Mouse (Mus musculus) MEL (cell line): ENCODE measurements around the gene Sri. TPM values are rescaled to one million over a fixed set of nuclear protein-coding genes. Genes with fewer than 3 reads are reported as not detected.

ENCODE experiments used
- DNase-seq: peaks from one replicate; pipeline ENCODE4 v3.0.0; 2011; ENCODE audit warnings: low read depth, low spot score
- H3K27ac ChIP-seq: 2 replicates; pipeline ENCODE4 v1.5.1; 2012; ENCODE audit warnings: low read depth, mild to moderate bottlenecking, control low read depth, low read length, moderate library complexity; ENCODE audit not compliant: control insufficient read depth
- H3K27me3 ChIP-seq, 2 experiments: fragments of 150-350 bp in 1 of 2; sonication (generic) in 1 of 2; 2 replicates each; pipeline ENCODE4 v1.6.1; 2012; ENCODE audit warnings: low read length in 2 of 2, mild to moderate bottlenecking in 2 of 2, improper control_type of control experiment in 1 of 2, moderate library complexity in 1 of 2; ENCODE audit not compliant: insufficient read depth in 2 of 2, control insufficient read depth in 1 of 2
- H3K36me3 ChIP-seq, 2 experiments: 2 replicates each; pipeline ENCODE4 v1.6.1; 2012 to 2014; ENCODE audit warnings: low read length in 2 of 2, improper control_type of control experiment in 1 of 2, inconsistent platforms in 1 of 2, mild to moderate bottlenecking in 1 of 2; ENCODE audit not compliant: insufficient read depth in 2 of 2, control insufficient read depth in 1 of 2
- H3K4me1 ChIP-seq, 2 experiments: fragments of 150-350 bp in 1 of 2; sonication (generic) in 1 of 2; 2 replicates each; pipeline ENCODE4 v1.6.1; 2012; ENCODE audit warnings: low read length in 2 of 2, improper control_type of control experiment in 1 of 2, mild to moderate bottlenecking in 1 of 2; ENCODE audit not compliant: insufficient read depth in 2 of 2, control insufficient read depth in 1 of 2
- H3K4me3 ChIP-seq, 2 experiments: fragments of 150-350 bp in 1 of 2; sonication (generic) in 1 of 2; 2 replicates each; pipeline ENCODE4 v1.5.1; 2012; ENCODE audit warnings: low read depth in 2 of 2, low read length in 2 of 2, mild to moderate bottlenecking in 2 of 2, moderate library complexity in 2 of 2, control low read depth in 1 of 2, improper control_type of control experiment in 1 of 2; ENCODE audit not compliant: control insufficient read depth in 1 of 2, insufficient read depth in 1 of 2
- H3K79me2 ChIP-seq: 2 replicates; pipeline ENCODE4 v1.6.1; 2012; ENCODE audit warnings: mild to moderate bottlenecking, low read length, moderate library complexity; ENCODE audit not compliant: control insufficient read depth, poor library complexity, insufficient read depth
- H3K9ac ChIP-seq: 2 replicates; pipeline ENCODE4 v1.6.1; 2012; ENCODE audit warnings: low read depth, mild to moderate bottlenecking, control low read depth, low read length, moderate library complexity; ENCODE audit not compliant: control insufficient read depth, poor library complexity, severe bottlenecking
- H3K9me3 ChIP-seq: fragments of 150-350 bp; sonication (generic); replicated peaks from 2 replicates; pipeline ENCODE4 v1.6.1; 2012; ENCODE audit warnings: mild to moderate bottlenecking, low read length, improper control_type of control experiment, moderate library complexity; ENCODE audit not compliant: insufficient read depth
- CHD2 ChIP-seq: IDR thresholded peaks from 2 replicates; pipeline ENCODE4 v1.6.1; 2011; ENCODE audit warnings: low read length, improper control_type of control experiment
- EP300 ChIP-seq, 2 experiments: IDR thresholded peaks; 2 replicates each; pipeline ENCODE4 v1.6.1; 2011; ENCODE audit warnings: improper control_type of control experiment in 2 of 2, low read length in 2 of 2, low read depth in 1 of 2, mild to moderate bottlenecking in 1 of 2
- ETS1 ChIP-seq: IDR thresholded peaks from 2 replicates; pipeline ENCODE4 v1.6.1; 2012; ENCODE audit warnings: low read depth, mild to moderate bottlenecking, inconsistent platforms, low read length, improper control_type of control experiment, moderate library complexity
- GABPA ChIP-seq: IDR thresholded peaks from 2 replicates; pipeline ENCODE4 v1.6.1; 2012; ENCODE audit warnings: low read depth, mild to moderate bottlenecking, inconsistent platforms, low read length, improper control_type of control experiment, moderate library complexity
- GATA1 ChIP-seq: IDR thresholded peaks from 2 replicates; pipeline ENCODE4 v1.6.1; 2011; ENCODE audit warnings: low read depth, low read length, improper control_type of control experiment
- HCFC1 ChIP-seq: IDR thresholded peaks from 2 replicates; pipeline ENCODE4 v1.6.1; 2012; ENCODE audit warnings: low read depth, mild to moderate bottlenecking, inconsistent platforms, low read length, improper control_type of control experiment, moderate library complexity
- MAX ChIP-seq: IDR thresholded peaks from 2 replicates; pipeline ENCODE4 v1.6.1; 2011; ENCODE audit warnings: low read length, improper control_type of control experiment
- MYC ChIP-seq: IDR thresholded peaks from 2 replicates; pipeline ENCODE4 v1.6.1; 2011; ENCODE audit warnings: low read depth, mild to moderate bottlenecking, low read length, improper control_type of control experiment, moderate library complexity
- NELFE ChIP-seq: IDR thresholded peaks from 2 replicates; pipeline ENCODE4 v1.6.1; 2011; ENCODE audit warnings: low read depth, low read length, improper control_type of control experiment
- POLR2AphosphoS2 ChIP-seq: IDR thresholded peaks from 2 replicates; pipeline ENCODE4 v1.6.1; 2011; ENCODE audit warnings: low read length, improper control_type of control experiment
- RAD21 ChIP-seq: IDR thresholded peaks from 2 replicates; pipeline ENCODE4 v1.6.1; 2011; ENCODE audit warnings: mild to moderate bottlenecking, low read depth, low read length, improper control_type of control experiment
- RCOR1 ChIP-seq: IDR thresholded peaks from 2 replicates; pipeline ENCODE4 v1.6.1; 2012; ENCODE audit warnings: low read depth, mild to moderate bottlenecking, inconsistent platforms, low read length, improper control_type of control experiment
- SIN3A ChIP-seq: IDR thresholded peaks from 2 replicates; pipeline ENCODE4 v1.6.1; 2012; ENCODE audit warnings: low read length, improper control_type of control experiment, inconsistent platforms
- SMC3 ChIP-seq: IDR thresholded peaks from 2 replicates; pipeline ENCODE4 v1.6.1; 2011; ENCODE audit warnings: low read depth, low read length, improper control_type of control experiment
- TAL1 ChIP-seq: IDR thresholded peaks from 2 replicates; pipeline ENCODE4 v1.6.1; 2012; ENCODE audit warnings: mild to moderate bottlenecking, inconsistent platforms, low read length, moderate library complexity, mixed read lengths
- TCF12 ChIP-seq: IDR thresholded peaks from 2 replicates; pipeline ENCODE4 v1.6.1; 2014; ENCODE audit warnings: low read depth, mild to moderate bottlenecking, inconsistent platforms, low read length, improper control_type of control experiment, moderate library complexity
- USF2 ChIP-seq, 2 experiments: IDR thresholded peaks; 2 replicates each; pipeline ENCODE4 v1.6.1; 2011 to 2012; ENCODE audit warnings: improper control_type of control experiment in 2 of 2, low read length in 2 of 2, borderline replicate concordance in 1 of 2, inconsistent platforms in 1 of 2, low read depth in 1 of 2, mild to moderate bottlenecking in 1 of 2; ENCODE audit not compliant: insufficient read depth in 1 of 2
- ZMIZ1 ChIP-seq: IDR thresholded peaks from 2 replicates; pipeline ENCODE4 v1.6.1; 2012; ENCODE audit warnings: low read depth, mild to moderate bottlenecking, inconsistent platforms, low read length, improper control_type of control experiment, moderate library complexity
- ZNF384 ChIP-seq: IDR thresholded peaks from 2 replicates; pipeline ENCODE4 v1.6.1; 2012; ENCODE audit warnings: low read depth, mild to moderate bottlenecking, inconsistent platforms, low read length, improper control_type of control experiment
- polyA plus RNA-seq, 2 experiments: library from polyadenylated mRNA; stranded (reverse) in 1 of 2; unstranded in 1 of 2; fragments of >175 nt in 1 of 2; fragments of >200 nt in 1 of 2; gene quantifications; 2 replicates each; pipeline versions ENCODE4 v1.2.1 to v1.2.4; 2012; ENCODE audit warnings: low replicate concordance in 2 of 2, low read depth in 1 of 2; ENCODE audit not compliant: insufficient read length in 2 of 2, insufficient read depth in 1 of 2, missing spikeins in 1 of 2
- total RNA-seq: library from RNA; depleted of rRNA; stranded (reverse); fragments of 300-350 nt; gene quantifications from 2 replicates; pipeline ENCODE4 v1.2.3, GENCODE M21; 2012

Sri gene
- total and polyA plus RNA-seq, 3 experiments = 115 to 124 TPM; not detected in 1

DNA sequence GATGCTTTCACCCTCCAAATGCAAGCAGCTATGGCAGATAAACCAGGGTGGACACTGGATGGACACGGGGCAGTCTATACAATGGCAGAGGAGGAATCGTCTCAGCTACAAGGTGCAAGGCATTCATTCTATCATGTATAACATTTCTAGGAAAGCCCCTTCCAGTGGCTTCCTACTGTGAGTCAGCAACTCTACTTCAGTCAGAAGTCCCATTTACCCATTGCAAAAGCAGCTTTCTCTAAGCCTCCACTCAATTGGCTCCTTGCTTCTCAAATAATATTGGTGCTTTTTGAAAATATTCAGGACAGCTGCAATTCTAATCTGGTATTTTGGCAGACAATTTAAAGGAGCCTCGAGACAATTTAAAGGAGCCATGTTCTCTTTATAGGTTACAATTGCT is 42.3 kb downstream of the Sri start:
- TF ChIP-seq TCF12 = no peak
- no peak for TF ChIP-seq ETS1
- no peak for TF ChIP-seq EP300 (IDR thresholded peaks at IDR 0.05; ENCODE audit: low read depth in 1 of 2, low read length in 2 of 2)
- no peak for TF ChIP-seq MAX
- no peak for TF ChIP-seq TAL1
- TF ChIP-seq HCFC1 = no peak
- no peak for TF ChIP-seq RCOR1
- TF ChIP-seq POLR2AphosphoS2 = no peak
- no peak for TF ChIP-seq NELFE
- TF ChIP-seq ZMIZ1 = no peak
- no peak for TF ChIP-seq SMC3
- no peak for TF ChIP-seq SIN3A
- TF ChIP-seq RAD21 = no peak
- no peaks in the 10 kb centered on the region for H3K27me3 ChIP-seq
- no peaks in the 10 kb centered on the region for H3K9me3 ChIP-seq
- H3K36me3 ChIP-seq = no peaks in the 10 kb centered on the region; a peak in 1 of 4 replicates
- peak; percentile 6 for DNase-seq
- no peaks in the 10 kb centered on the region for H3K4me1 ChIP-seq
- no peak overlapping the region for H3K4me3 ChIP-seq
- no peaks in the 10 kb centered on the region for H3K79me2 ChIP-seq
- H3K27ac ChIP-seq = no peak overlapping the region
- H3K9ac ChIP-seq = no peak overlapping the region

DNA sequence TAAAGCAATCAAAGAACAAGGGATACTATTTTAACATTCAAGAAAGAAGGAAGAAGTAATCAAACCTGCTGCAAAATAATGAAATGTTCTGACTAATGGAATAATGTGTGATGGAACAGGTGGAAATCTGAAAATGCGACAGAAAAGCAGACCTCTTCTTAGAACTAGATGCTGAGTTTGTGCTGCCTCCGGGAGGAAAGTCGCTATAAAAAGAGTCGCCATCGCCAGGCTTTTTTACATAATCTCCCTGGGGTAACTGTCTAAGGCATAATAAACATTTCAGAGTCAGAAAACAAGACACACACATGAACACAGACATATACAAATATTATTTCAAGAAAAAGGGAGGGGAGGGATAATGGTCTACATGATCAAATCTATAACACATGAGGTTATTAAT is 49.0 kb downstream of the Sri start:
- no peak overlapping the region for H3K27ac ChIP-seq
- TF ChIP-seq CHD2 (no peak), SIN3A (no peak), USF2 (IDR thresholded peaks at IDR 0.05; ENCODE audit: borderline replicate concordance in 1 of 2, insufficient read depth in 1 of 2, low read depth in 1 of 2, low read length in 2 of 2) (no peak), GATA1 (no peak), ZNF384 (no peak), GABPA (no peak), TCF12 (no peak), HCFC1 (no peak), MAX (no peak), MYC (no peak)
- no peaks in the 10 kb centered on the region for H3K9me3 ChIP-seq
- no peak overlapping the region for H3K4me3 ChIP-seq
- no peaks in the 10 kb centered on the region for H3K79me2 ChIP-seq
- H3K36me3 ChIP-seq = no peaks in the 10 kb centered on the region; a peak in 1 of 4 replicates
- DNase-seq = no peak
- H3K27me3 ChIP-seq = no peaks in the 10 kb centered on the region
- H3K4me1 ChIP-seq = no peaks in the 10 kb centered on the region
- no peak overlapping the region for H3K9ac ChIP-seq
